Mouse (Mus musculus) 416B (cell line): ENCODE results near the gene Ell2.

Experiments
- DNase-seq: peaks from one replicate; pipeline ENCODE4 v3.0.0; 2011; ENCODE audit warnings: low read depth

The Ell2 gene

DNA sequence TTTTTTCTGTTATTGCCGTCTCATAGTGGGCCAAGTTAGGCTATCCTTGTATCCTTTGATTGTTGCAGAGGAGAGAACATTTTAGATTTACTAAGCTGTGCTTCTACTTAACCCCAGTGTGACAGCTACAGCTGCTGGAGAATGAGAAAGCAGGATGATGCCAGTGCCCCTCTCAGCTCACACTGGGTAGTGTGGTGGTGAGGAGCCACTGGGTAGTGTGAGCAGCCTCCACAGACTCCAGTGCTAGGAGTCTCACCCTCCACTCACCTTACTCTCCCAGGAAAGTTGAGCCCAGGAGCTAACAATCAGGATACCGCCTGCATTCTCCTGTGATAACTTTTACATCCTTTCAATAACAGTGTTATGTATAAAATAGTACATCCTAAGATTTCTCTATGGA is 60.4 kb downstream of the Ell2 start:
- no peak for DNase-seq

- DNase-seq, result no peak
Observed at GRCm38 (mm10) chr13:75770744-75771143, 64.2 kb downstream of the Ell2 start.

GRCm38 (mm10) chr13:75771404-75771803 is 64.8 kb downstream of the Ell2 start:
- peak; percentile 88 for DNase-seq

GRCm38 (mm10) chr13:75771984-75772730 is 65.6 kb downstream of the Ell2 start:
- peak; percentile 38 for DNase-seq

- DNase-seq, result no peak
Observed at GRCm38 (mm10) chr13:75775961-75776360, 69.4 kb downstream of the Ell2 start.

DNA sequence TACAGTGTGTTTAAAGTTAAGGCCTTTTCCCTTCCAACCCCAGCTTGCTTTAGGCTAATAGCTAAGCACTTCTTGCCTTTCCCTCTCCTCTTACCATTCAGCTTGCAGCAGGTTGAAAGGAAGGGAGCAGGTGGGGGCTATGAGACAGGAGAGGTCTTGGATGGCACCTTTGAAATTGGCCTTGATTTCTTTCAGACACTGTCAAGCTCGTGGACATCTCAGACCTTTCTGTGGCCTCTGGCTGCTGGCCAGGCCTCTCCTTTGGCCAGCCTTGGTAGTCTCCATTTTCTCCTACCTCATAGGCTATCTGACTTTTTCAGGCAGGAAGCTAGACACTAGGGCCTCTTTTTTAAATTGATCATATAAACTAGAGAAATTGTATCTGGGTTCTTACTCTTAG is 70.1 kb downstream of the Ell2 start:
- no peak for DNase-seq

DNA sequence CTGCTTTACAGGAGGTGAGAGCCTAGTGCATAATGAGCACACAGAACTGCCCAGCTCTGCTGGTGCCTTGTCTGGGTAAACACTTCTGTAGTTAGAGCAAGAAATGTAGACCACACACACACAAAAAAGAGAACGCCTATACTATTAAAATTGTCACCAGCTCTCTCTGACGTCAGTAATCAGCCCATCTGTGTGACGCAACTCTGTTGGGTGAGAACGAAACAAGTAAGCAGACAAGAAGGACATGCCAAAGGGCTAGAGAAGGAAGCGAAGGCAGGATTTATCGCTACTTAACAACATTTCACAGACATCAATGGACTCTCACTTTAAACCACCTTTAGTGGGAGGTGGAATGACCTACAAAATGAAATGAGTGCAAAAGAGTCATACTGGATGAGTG is 71.6 kb downstream of the Ell2 start:
- peak; percentile 70 for DNase-seq

- DNase-seq, result peak; percentile 60
Observed at GRCm38 (mm10) chr13:75779169-75779568, 72.6 kb downstream of the Ell2 start.

- no peak for DNase-seq
Observed at GRCm38 (mm10) chr13:75780096-75780495, 73.5 kb downstream of the Ell2 start.

- no peak for DNase-seq
Observed at GRCm38 (mm10) chr13:75785726-75786125, 79.2 kb downstream of the Ell2 start.

GRCm38 (mm10) chr13:75786264-75786663 is 79.7 kb downstream of the Ell2 start:
- no peak for DNase-seq

DNA sequence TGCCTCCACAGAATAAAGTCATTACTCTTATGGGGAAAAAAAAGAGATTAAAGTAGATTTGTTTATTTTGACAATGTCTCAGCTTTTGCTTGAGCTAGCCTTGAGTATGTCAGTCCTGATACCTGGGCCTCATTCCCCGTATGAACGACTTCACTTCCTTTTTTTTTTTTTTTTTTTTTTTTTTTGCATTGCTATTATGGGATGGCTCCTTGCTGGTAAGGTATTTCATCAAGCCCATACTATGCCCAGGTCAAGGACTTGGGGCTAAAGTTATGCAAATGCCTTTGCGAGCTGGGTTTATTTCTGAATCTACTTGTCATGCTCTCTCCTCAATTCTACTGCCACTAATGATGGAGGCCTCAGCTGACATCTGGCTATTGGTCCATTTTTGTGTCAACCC is 80.8 kb downstream of the Ell2 start:
- no peak for DNase-seq

GRCm38 (mm10) chr13:75788178-75788577 is 81.6 kb downstream of the Ell2 start:
- peak; percentile 56 for DNase-seq

DNA sequence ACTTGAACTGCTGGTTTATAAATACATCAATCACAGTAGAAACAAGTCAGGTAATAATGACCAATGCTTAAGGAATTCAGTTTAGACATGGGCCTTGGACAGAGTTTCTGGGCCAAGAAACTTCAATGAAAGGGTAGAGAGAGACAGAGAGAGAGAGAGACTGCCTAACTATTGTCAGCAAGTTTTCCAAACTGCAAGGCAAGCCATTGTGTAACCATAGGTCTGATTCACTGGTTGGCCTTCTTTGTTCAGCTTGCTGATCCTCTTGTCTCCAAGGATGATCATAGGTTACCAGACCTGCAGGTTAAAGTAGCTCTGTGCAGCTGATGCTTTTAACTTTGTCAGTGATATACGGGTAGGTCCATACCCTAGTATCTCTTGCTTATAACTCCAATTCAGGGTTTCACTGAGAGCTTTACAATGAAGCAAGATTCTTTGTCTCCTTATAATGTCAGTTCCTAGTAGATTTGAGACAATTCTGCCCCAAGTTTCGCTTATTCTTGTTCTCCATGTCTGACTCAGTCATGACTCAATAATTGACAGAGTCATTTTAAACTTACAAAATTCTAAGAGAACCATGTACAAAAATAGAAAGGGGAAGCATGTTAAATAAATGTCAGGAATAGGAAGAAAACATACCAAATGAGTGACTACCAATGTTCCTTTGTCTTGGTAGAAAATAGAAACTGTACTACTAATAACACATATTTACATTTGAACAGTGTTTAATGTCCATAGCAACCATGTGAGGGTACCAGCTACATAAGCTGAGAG is 82.7 kb downstream of the Ell2 start:
- peak; percentile 77 for DNase-seq

DNA sequence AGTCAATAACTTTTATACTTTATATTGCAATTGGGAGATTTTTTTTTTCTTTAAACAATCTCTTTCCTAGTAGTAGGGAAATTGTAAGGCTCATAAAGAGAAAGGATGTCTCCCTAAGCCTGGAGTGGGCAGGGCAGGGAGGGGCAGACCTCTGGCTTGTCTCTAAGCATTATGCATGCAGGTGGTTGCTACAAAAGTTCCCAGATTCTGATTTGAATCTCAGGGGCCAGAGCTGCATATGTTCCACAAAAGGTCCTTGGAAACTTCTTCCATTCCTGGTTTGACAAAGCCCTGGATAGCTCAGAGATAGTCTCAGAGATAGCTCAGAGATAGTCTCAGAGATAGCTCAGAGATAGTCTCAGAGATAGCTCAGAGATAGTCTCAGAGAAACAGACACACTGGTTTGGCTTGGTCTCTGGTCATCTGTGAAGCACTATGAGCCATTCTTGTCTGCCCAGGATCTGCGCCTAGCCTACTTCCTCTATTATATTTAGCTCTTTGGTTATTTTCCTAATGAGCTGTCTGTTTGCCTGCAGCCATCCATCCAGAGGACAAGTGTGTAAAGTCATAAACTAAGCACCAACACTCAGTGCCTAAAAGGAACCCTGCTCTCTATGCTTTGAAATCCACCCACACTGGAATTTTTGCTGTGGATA is 84.1 kb downstream of the Ell2 start:
- peak; percentile 43 for DNase-seq

DNA sequence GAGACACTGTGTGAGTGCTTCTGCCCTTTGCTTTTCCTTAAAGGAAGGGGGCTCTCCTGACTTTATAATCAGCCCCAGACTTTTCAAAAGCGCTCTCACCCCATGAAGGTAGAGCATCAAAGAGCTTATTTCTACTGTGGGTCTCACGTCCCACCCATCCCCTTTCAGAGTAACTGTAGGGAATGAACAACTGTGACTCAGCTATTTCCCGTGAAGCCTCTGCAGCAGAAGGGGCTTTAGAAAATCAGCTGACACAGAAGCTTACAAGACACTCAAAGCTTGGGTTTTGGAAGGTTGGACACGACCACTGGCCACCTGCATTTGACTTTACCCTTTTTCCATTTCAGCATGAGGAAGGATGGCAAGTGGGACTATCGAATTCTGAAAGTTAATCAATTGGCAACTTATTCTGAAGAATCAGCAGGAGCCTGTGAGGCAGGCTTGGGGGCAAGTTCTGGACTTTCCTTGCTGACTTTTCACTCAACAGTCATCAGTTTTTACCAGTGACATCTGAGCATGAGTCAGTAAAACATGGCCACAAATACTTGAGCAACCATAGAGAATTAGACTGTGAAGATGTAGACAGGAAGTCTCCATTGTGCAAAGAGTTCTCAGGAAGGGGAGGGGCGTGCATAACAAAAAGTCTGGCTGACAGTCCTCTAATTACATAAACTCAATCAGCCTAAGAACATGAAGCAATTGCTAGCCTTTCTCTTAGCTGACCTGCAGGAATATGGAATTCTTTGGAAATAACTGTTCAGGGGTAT is 87.5 kb downstream of the Ell2 start:
- peak; percentile 91 for DNase-seq

- DNase-seq, result peak; percentile 100
Observed at GRCm38 (mm10) chr13:75797369-75798141, 91.0 kb downstream of the Ell2 start.

DNA sequence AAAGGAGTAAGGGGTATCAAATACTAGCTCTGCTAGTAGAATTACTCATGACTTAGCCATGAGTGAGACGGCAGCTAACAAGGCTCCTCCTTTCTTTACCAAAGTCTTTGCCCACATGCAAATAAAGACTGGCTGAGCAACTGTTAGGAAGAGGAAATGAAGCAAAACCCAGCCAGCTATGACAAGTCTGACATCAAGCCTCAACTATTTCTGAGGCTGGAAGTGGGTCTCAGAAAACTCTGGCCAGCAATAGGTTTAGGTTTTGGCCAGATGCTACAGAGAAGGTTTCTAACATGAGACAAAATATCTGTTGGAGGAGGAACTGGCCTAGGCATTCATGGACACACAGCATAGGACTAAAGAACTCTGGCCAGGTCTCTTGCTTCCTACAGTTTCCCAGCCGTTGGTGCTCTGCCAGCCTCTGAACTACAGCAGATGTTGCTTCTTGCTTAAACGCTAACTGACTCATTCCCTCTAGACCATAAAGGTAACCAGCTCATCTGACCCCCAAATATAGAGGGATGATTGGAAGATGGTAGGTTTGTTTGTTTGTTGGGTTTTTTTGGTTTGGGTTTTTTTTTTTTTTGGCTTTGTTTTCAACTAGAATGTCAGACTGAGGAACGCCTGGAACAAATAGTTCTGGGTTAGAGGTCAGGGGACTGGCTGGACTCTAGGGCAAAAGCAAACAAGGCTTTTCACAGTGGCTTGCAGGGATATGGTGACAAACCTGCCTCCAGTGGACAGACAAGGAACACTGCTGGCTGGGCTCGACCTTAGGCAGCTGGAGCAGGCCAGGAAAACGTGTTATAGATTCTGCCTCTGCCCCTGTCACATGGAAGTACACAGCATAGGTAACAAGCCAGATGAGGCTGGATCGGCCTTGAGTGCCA is 92.1 kb downstream of the Ell2 start:
- DNase-seq, result peak; percentile 93

DNA sequence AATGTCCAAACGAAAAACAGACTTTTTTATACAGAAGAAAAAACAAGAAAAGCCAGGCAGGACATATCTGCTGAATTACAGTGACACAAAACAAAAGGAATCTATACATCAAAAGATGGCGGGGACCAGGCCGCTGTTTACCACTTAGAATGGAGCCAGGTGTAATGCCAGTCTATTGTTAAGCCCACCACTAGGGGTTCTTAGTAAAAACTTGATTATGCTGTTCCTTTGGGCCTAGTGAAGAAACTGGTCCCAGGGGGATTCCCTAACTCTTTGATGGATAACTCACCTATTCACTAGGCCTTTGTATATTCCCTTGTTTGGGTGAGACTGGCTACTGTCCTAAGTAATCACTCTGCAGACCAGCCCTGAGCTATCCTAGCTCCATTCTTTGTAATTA is 92.9 kb downstream of the Ell2 start:
- DNase-seq, result no peak

GRCm38 (mm10) chr13:75807969-75808368 is 101.4 kb downstream of the Ell2 start:
- DNase-seq, result no peak
